Comparison of ENCODE assay signal across 8 mouse cellular contexts in genomic region chr2:5064247-5064646, GRCm38 (mm10). TPM values are rescaled to one million over a fixed set of nuclear protein-coding genes. Genes with fewer than 3 reads are reported as not detected.
A peak's percentile ranks its signal among the peaks of the same experiment; 100 is the strongest.
DNase-seq lines count a peak whose midpoint lies in the region; ATAC-seq and TF ChIP-seq lines count a peak whose summit lies in the region.

No protein-coding gene starts in this region.

- TF ChIP-seq CTCF in brain, embryonic 14.5 days (IDR thresholded peaks at IDR 0.05; ENCODE audit: borderline replicate concordance, extremely low read depth, insufficient read depth, insufficient read length): no peak

- peak overlapping the region; percentile 92 for H3K4me2 ChIP-seq in heart, embryonic 16.5 days (ENCODE audit: low read depth, low read length)
- H3K4me2 ChIP-seq in hindbrain, embryonic 12.5 days (replicated peaks): peak overlapping the region; percentile 73
- H3K4me2 ChIP-seq in midbrain, embryonic 11.5 days: peak overlapping the region; percentile 82

- DNase-seq in heart, adult 11 months: no peak
- peak; percentile 14 for DNase-seq in brain, embryonic 14.5 days (ENCODE audit: low read depth)
- no peak for DNase-seq in midbrain, embryonic 11.5 days (ENCODE audit: low spot score, missing footprints)
- no peak for DNase-seq in adrenal gland, adult (ENCODE audit: inconsistent age in 2 of 2, low spot score in 1 of 2)
- DNase-seq in adrenal gland, postnatal 25 days: no peak
- DNase-seq in layer of hippocampus, postnatal 10 days (ENCODE audit: low spot score in 2 of 2): no peak

- H3K9ac ChIP-seq in heart, embryonic 16.5 days (ENCODE audit: low read length): no peak overlapping the region
- no peak overlapping the region for H3K9ac ChIP-seq in hindbrain, embryonic 12.5 days
- no peak overlapping the region for H3K9ac ChIP-seq in midbrain, embryonic 11.5 days (ENCODE audit: low read length)

- H3K36me3 ChIP-seq in heart, embryonic 16.5 days (ENCODE audit: control insufficient read depth, insufficient read depth): no peaks in the 10 kb centered on the region
- H3K36me3 ChIP-seq in hindbrain, embryonic 12.5 days: no peaks in the 10 kb centered on the region
- H3K36me3 ChIP-seq in midbrain, embryonic 11.5 days (ENCODE audit: control insufficient read depth, insufficient read depth, low read length): no peaks in the 10 kb centered on the region

- H3K27me3 ChIP-seq in heart, embryonic 16.5 days (ENCODE audit: control insufficient read depth, insufficient read depth, low read length): no peaks in the 10 kb centered on the region; the same call in 1 of the 2 replicates
- H3K27me3 ChIP-seq in hindbrain, embryonic 12.5 days: peaks cover 13% of the 10 kb centered on the region; the same call in 1 of the 2 replicates
- peaks cover 13% of the 10 kb centered on the region; the same call in 1 of the 2 replicates for H3K27me3 ChIP-seq in midbrain, embryonic 11.5 days (ENCODE audit: control insufficient read depth, insufficient read depth, low read length)

- ATAC-seq in heart, embryonic 16.5 days (replicated peaks; ENCODE audit: extremely low read depth, insufficient read depth, low FRiP score): 0 out of 2 replicates have a peak, but pooled peaks have one; percentile 11
- ATAC-seq in hindbrain, embryonic 12.5 days (ENCODE audit: low FRiP score): peak; percentile 66
- no peak; the same call in 1 of the 2 replicates for ATAC-seq in midbrain, embryonic 11.5 days (ENCODE audit: low FRiP score)

- TF ChIP-seq POLR2A in brain, embryonic 14.5 days (IDR thresholded peaks at IDR 0.05; ENCODE audit: borderline replicate concordance, extremely low read depth, insufficient read depth, insufficient read length, poor library complexity, severe bottlenecking): no peak

- 37% methylated on average over 4 of the region's 4 CpGs for WGBS in heart, embryonic 16.5 days
- WGBS in hindbrain, embryonic 12.5 days: 35% methylated on average over 4 of the region's 4 CpGs
- WGBS in midbrain, embryonic 11.5 days: 31% methylated on average over 4 of the region's 4 CpGs

- 0 out of 2 replicates have a peak, but pooled peaks cover 2% of the 10 kb centered on the region for H3K9me3 ChIP-seq in heart, embryonic 16.5 days (replicated peaks; ENCODE audit: control insufficient read depth, low read length)
- H3K9me3 ChIP-seq in hindbrain, embryonic 12.5 days (replicated peaks): no peaks in the 10 kb centered on the region; the same call in 1 of the 2 replicates
- no peaks in the 10 kb centered on the region for H3K9me3 ChIP-seq in midbrain, embryonic 11.5 days (ENCODE audit: control insufficient read depth, low read length)

- H3K27ac ChIP-seq in heart, embryonic 16.5 days (ENCODE audit: low read length): no peak overlapping the region
- no peak overlapping the region for H3K27ac ChIP-seq in hindbrain, embryonic 12.5 days
- no peak overlapping the region for H3K27ac ChIP-seq in midbrain, embryonic 11.5 days (ENCODE audit: low read depth, low read length)

- peaks cover 8% of the 10 kb centered on the region for H3K4me1 ChIP-seq in heart, embryonic 16.5 days (ENCODE audit: control insufficient read depth, insufficient read depth, low read length)
- H3K4me1 ChIP-seq in hindbrain, embryonic 12.5 days: 0 out of 2 replicates have a peak, but pooled peaks cover 5% of the 10 kb centered on the region
- no peaks in the 10 kb centered on the region; the same call in 1 of the 2 replicates for H3K4me1 ChIP-seq in midbrain, embryonic 11.5 days (ENCODE audit: control insufficient read depth, insufficient read depth, low read length)

- peak overlapping the region; percentile 83 for H3K4me3 ChIP-seq in heart, embryonic 16.5 days (ENCODE audit: low read length)
- peak overlapping the region; percentile 51 for H3K4me3 ChIP-seq in hindbrain, embryonic 12.5 days
- peak overlapping the region; percentile 54 for H3K4me3 ChIP-seq in midbrain, embryonic 11.5 days (ENCODE audit: low read depth, low read length)

RNA-seq across cellular contexts. Expression of gene Optn, which starts 0.4 kb away (rescaled TPM):
- 17.9 TPM in 2 replicates for polyA plus RNA-seq in heart, embryonic 16.5 days (2015; fragmentation: Nextera tagmentation; extraction: Ambion mirVana)
- 1.5 and 5.7 TPM in 2 replicates for polyA plus RNA-seq in brain, embryonic 14.5 days (2012; rRNA removed)
- polyA plus RNA-seq in hindbrain, embryonic 12.5 days (2016; fragmentation: Nextera tagmentation; extraction: Ambion mirVana): 6.7 and 7.2 TPM in 2 replicates
- 4.3 and 5.2 TPM in 2 replicates for polyA plus RNA-seq in midbrain, embryonic 11.5 days (2014; fragmentation: Nextera tagmentation; extraction: Ambion mirVana)
- 52.5 and 59.0 TPM in 2 replicates for total RNA-seq in adrenal gland, postnatal 25 days (2021)
- 10 to 100 TPM; 19.2 to 19.4 TPM for total RNA-seq in layer of hippocampus, postnatal 10 days (2021)

RNA-seq across cellular contexts. Expression of gene Mcm10, which starts 51.7 kb away (rescaled TPM):
- 15.6 and 17.4 TPM in 2 replicates for polyA plus RNA-seq in heart, embryonic 16.5 days (2015; fragmentation: Nextera tagmentation; extraction: Ambion mirVana)
- polyA plus RNA-seq in brain, embryonic 14.5 days (2012; rRNA removed): 8.1 and 12.8 TPM in 2 replicates
- 19.8 and 23.1 TPM in 2 replicates for polyA plus RNA-seq in hindbrain, embryonic 12.5 days (2016; fragmentation: Nextera tagmentation; extraction: Ambion mirVana)
- 49.8 and 53.1 TPM in 2 replicates for polyA plus RNA-seq in midbrain, embryonic 11.5 days (2014; fragmentation: Nextera tagmentation; extraction: Ambion mirVana)
- total RNA-seq in adrenal gland, postnatal 25 days (2021): 5.6 and 6.2 TPM in 2 replicates
- total RNA-seq in layer of hippocampus, postnatal 10 days (2021): 1 to 10 TPM; 2.1 to 3.2 TPM
